Mouse (Mus musculus) testis, postnatal 10 days (tissue): ENCODE results near the gene Zfp605.
"Not testable (repeated sequence)": the region's sequence is repeated elsewhere in the genome, so short reads cannot be mapped to it uniquely, and the experiment has no call there.

Experiments
- DNase-seq: peaks from one replicate; pipeline ENCODE4 v3.0.0; 2021; ENCODE audit warnings: low spot score

The Zfp605 gene

DNA sequence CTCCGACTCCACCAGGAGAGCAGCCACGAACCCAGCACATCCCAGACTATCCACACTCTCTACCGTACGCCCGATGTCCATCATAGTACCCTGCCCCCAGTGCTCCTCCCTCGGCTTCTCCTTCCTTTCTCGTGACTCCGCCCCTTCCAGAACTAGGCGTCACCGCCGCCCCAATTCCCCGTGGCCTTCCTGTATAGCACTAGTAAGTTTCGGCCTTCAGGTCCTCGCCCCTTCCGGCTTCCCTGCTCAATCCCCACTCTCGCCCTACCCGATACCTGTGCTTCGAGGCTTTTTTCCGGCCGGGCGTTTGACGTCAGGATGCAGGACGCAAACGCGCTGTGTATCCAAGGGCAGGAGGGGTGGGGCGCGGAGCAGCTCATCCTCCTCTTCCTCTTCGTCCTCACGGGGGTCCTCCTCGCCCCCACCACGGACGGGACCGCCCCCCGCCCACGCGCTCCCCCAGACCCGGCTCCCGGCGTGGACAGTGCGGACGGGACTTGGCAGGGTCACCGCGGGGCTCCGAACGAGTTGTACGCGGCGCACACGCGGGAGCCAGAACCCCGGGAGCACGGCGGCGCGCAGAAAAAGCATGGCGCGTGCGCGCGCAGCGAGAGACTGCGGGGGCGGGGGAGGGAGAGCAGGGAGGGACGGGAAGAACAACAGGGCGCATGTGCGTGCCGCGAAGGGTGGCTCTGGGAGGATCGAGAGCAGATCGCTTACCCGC is 2.1 kb upstream of the Zfp605 start, which contains the start of gene Gtpbp6:
TSS of gene Gtpbp6 (minus strand) at position 617 of the 724 bp plus-strand sequence.
- peak; percentile 97 for DNase-seq

- no peak for DNase-seq
Observed at GRCm38 (mm10) chr5:110108305-110108628, 1.6 kb upstream of the Zfp605 start.

- DNase-seq: not testable (repeated sequence)
Observed at GRCm38 (mm10) chr5:110122380-110122779, 12.5 kb downstream of the Zfp605 start.

GRCm38 (mm10) chr5:110135293-110136086 is 25.6 kb downstream of the Zfp605 start, which contains the start of gene Chfr:
Gene Chfr (plus strand): TSS chr5:110135842.
- peak; percentile 99 for DNase-seq

GRCm38 (mm10) chr5:110136087-110136464 is 26.2 kb downstream of the Zfp605 start:
- no peak for DNase-seq

DNA sequence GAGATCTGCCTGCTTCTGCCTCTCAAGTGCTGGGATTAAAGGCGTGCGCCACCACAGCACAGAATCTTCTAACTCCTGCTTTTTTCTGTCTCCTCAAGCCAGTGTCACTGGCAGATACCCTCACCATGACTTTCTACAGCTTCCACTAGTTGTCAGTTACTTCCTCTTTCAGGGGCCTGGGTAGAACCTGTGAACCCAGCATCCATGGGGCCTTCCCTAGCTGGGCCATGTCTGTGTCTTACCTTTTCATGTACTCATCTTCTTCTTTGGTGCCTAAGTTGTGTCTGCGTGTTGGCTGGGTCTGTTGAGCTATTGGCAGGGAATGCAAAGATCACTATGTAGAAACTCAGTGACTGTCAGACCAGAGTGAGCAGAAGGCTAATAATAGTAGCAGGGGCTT is 27.9 kb downstream of the Zfp605 start:
- no peak for DNase-seq

DNA sequence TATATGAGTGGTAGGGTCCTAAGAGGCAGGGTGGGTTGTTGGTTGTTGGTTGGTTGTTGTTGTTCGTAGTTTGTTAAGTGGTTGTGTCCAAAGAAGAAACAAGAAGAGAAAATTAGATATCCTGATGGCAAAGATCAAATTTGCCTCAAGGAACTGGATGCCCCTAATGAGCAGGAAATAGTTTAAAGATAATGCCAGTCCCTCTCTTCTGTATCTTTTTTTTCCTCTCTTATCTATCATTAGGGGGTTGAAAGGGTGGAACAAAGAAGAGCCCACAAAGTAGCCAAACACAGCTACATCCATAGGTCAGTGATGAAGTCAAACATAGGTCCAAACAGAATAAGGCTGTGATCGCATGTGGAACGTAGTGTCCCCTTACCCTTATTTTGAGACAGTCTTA is 29.4 kb downstream of the Zfp605 start:
- no peak for DNase-seq

DNA sequence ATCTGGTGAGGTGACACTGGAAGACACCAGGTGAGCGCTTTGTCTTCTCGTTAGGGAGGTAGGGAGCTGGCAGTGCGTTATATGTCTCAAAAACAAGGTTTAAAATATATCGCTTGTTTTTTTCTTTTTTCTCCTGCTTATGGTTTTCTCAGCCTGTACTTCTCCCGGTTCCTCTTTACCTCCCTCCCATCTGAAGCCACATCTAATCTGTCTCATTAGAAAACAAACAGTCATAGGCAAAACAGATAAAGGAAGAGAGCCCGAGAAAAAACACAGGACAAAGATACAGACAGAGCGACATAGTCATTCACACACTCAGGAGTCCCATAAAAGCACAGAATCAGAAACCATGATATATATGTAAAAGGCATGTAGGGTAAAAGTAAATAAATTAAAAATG is 30.5 kb downstream of the Zfp605 start:
- DNase-seq: no peak

GRCm38 (mm10) chr5:110142309-110142708 is 32.4 kb downstream of the Zfp605 start:
- DNase-seq: no peak

GRCm38 (mm10) chr5:110143007-110143406 is 33.1 kb downstream of the Zfp605 start:
- DNase-seq: no peak

GRCm38 (mm10) chr5:110169374-110169773 is 59.5 kb downstream of the Zfp605 start:
- no peak for DNase-seq

GRCm38 (mm10) chr5:110176362-110177020 is 66.6 kb downstream of the Zfp605 start, which contains the start of gene Golga3:
Gene Golga3 (plus strand): TSS chr5:110176701.
- DNase-seq: peak; percentile 96

DNA sequence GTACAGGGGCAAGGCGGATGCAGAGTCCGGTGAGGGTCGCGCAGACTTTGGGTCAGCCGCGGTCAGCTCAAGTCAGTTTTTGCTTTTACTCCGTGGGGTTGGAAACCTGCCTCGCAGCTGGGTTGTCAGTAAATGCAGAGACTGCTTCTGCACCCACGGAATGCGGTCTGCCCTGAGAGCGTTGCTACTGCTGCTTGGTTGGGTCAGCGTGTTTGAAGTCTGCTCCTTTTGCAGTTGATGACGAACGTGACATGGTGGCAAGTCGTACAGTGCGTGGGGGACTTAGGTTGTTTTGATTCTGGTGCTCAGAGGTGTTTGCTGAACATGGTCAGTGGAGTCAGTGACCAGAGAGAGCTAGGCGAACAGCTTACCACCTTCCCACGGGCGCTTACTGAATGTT is 67.1 kb downstream of the Zfp605 start:
- no peak for DNase-seq

- no peak for DNase-seq
Observed at GRCm38 (mm10) chr5:110178628-110179027, 68.7 kb downstream of the Zfp605 start.
